Mouse (Mus musculus): ENCODE results near the gene Cyp11a1.

Gene Cyp11a1

GRCm38 (mm10) chr9:58044828-58045227 is 38.6 kb downstream of the Cyp11a1 start:
- no peak for DNase-seq (ENCODE audit: low spot score)

- no peak for DNase-seq (ENCODE audit: low spot score)
These were observed 39.4 kb downstream of the Cyp11a1 start for GRCm38 (mm10) chr9:58045646-58046045.

GRCm38 (mm10) chr9:58047061-58047460 is 40.9 kb downstream of the Cyp11a1 start:
- DNase-seq (ENCODE audit: low spot score): no peak

DNA sequence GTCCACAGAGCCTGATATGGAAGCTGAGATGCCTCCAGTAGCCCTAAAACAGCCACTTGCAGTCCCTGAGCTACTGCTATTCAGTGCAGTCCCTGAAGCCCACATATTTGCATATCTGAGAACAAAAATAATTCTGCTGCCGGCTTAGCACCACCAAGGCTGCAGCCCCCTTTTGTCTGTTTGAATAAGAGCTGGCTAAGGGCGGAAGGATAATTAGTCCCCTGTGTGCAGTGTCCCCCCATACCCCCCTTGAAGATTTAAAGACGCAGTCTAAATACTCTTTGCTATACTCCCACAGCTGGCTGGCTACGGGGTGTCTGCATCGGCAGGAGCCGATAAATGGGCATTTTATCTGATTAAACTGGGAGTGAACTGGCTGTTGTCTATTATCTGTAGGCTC is 42.4 kb downstream of the Cyp11a1 start:
- DNase-seq (ENCODE audit: low spot score): no peak

GRCm38 (mm10) chr9:58049186-58049585 is 43.0 kb downstream of the Cyp11a1 start:
- no peak for DNase-seq (ENCODE audit: low spot score)

GRCm38 (mm10) chr9:58049861-58050260 is 43.6 kb downstream of the Cyp11a1 start:
- DNase-seq (ENCODE audit: low spot score): no peak

GRCm38 (mm10) chr9:58051937-58052336 is 45.7 kb downstream of the Cyp11a1 start:
- DNase-seq (ENCODE audit: low spot score): no peak

GRCm38 (mm10) chr9:58053102-58053501 is 46.9 kb downstream of the Cyp11a1 start:
- no peak for DNase-seq (ENCODE audit: low spot score)

- no peak for DNase-seq (ENCODE audit: low spot score)
These were observed 47.3 kb downstream of the Cyp11a1 start for GRCm38 (mm10) chr9:58053544-58053943.

DNA sequence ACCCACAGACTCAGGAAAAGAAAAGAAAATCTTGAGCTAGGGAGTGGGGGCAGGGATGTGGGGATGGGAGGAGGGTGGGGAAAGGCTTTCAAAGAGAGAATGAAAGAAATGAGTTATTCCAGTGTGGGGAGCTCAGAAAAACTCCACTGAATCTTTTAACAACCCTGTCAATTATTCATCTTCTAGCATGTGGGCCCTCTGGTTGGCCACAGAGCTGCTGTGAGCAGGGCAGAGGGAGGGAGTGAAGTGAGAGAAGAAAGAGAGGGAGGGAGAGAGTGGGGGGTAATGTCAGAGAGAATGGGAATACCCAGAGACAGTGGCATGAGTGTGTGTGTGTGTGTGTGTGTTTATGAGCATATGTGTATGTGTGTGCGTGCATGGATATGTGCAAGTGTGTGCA is 47.8 kb downstream of the Cyp11a1 start:
- DNase-seq (ENCODE audit: low spot score): no peak

GRCm38 (mm10) chr9:58055666-58056065 is 49.5 kb downstream of the Cyp11a1 start:
- no peak for DNase-seq (ENCODE audit: low spot score)

- DNase-seq (ENCODE audit: low spot score): no peak
These were observed 53.7 kb downstream of the Cyp11a1 start for GRCm38 (mm10) chr9:58059920-58060319.

GRCm38 (mm10) chr9:58060677-58061667 is 54.8 kb downstream of the Cyp11a1 start:
- DNase-seq (ENCODE audit: low spot score): no peak

GRCm38 (mm10) chr9:58063531-58063930 is 57.3 kb downstream of the Cyp11a1 start, which contains the start of gene Stra6:
TSS of gene Stra6 (plus strand) at chr9:58063788.
- no peak for DNase-seq (ENCODE audit: low spot score)

GRCm38 (mm10) chr9:58065532-58065931 is 59.3 kb downstream of the Cyp11a1 start:
- no peak for DNase-seq (ENCODE audit: low spot score)

DNA sequence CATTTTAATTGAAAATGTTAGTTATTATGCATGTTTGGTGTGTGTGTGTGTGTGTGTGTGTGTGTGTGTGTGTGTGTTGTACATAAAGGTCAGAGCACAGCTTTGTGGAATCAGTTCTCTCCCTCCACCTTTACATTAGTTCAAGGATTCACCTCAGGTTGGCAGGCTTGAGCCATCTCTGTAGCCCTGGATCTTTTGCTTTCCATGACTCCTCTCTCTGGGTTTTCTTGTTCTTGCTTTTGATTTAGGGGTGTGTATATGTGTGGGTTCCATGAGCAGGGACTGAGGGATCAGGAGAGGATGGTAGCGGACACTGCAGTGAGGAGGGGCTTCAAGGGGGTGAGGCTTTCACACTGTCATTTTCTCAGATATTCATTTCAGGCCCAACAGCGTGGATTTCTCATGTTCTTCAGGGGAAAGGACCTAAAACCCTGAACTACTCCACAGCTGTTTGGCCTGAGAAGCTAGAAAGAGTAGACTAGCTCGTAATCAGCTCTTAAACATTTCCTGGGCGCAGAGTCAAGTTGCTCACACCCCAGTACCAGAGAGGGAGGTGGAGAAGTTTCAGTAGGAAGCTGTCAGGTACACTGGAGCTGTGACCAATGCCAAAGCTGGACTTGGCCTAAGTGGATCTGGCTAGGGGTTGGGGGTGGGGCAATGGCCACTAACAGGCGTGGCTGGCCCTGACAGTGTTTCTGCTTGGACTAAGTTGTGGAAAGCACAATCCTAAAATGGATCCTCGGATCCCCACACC is 59.9 kb downstream of the Cyp11a1 start:
- DNase-seq (ENCODE audit: low spot score): no peak

DNA sequence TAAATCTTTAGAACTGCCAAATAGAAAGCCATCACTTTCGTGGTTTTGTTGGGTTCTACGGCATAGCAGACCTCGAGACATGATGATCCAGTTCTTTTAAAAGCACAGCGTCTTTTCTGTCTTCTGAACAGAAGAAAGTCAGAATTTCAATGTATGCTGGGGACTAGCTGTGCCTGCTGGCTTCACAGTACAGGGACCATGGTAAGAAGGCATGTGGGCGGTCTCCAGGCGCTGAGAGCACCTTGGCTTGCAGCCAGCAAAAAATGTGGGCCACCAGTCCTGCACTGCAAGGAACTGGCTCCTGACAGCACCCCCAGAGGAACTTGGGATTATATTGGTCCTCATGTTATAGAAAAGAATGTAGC is 60.5 kb downstream of the Cyp11a1 start:
- DNase-seq (ENCODE audit: low spot score): no peak

DNA sequence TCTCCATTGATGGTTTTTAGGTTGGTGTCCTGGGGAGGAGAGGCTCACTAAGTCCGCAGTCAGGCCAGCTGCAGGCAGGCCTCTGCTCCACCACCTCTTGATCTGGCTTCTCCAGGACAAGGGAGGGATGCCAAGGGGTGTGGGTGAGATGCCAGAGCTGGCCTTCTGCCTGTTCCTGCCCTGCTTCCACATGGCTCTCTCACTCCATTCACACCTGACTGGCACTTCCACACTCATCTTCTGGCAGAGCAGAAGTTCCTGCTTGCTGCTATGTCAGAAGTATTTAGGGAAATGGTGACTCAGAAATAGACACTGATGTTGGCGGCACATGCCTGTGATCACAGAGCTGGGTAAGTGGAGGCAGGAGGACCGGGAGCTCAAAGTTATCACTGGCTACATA is 61.3 kb downstream of the Cyp11a1 start:
- DNase-seq (ENCODE audit: low spot score): no peak

DNA sequence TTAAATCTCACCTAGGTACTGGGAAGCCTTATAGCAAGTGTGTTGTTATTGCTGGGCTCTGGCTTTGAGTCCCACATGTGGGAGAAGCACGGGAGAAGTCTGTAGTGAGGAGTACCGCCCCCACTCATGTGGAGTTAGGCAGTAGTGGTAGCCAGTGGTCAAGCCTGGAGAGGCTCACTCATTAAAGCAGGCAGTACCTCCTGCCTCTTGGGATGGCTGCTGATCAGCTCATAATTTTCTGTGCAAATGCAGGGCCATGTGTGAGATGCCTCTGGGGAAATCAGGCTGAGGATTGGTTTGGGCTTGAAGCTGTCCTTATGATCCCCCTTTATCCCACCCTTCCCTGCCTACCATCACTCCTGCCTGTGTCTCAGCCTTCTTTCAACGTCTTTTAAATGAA is 68.3 kb downstream of the Cyp11a1 start:
- no peak for DNase-seq (ENCODE audit: low spot score)
